Mouse (Mus musculus) T-cell, adult 2 months (primary cell): ENCODE measurements around the gene Rin3.

Experiments
- DNase-seq: peaks from one replicate; pipeline ENCODE4 v3.0.0; 2022; ENCODE audit warnings: low spot score

Gene Rin3

DNA sequence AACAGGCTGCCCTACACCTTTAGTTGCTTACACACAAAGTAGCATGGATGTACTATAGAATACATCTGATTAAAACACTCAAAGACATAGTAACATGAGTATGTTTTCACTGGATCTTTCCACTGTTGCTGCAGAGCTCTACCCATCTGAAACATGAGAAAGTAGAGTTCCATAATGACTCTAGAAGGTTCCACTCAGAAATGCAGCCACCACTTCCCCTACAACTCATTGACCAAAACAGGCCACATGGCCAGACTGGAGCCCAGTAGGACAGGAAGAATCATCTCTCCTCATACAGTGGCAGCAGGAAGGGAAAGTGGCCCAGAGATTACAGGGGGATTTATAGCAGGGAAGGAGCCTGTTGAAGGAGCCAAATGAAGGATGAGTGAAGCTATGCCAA is 47.9 kb downstream of the Rin3 start:
- no peak for DNase-seq

DNA sequence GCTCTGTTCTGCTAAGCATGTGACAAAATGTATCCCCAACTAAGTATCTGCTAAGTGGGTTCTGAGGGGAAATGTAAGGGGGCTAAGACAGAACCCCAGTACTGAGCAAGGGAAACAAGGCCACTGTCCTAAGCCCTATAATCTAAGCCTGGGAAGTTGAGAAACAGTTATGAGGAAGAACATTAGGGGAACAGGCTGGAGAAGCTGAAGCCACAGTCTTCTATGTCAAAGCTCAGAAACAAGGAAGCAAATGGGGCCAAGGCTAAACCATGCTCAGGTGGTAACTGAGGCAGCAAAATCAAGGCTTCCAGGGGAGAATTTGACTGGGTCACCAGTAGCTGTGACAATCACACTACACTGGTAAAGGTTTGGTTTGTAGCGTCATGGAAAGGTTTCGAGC is 50.3 kb downstream of the Rin3 start:
- no peak for DNase-seq

DNA sequence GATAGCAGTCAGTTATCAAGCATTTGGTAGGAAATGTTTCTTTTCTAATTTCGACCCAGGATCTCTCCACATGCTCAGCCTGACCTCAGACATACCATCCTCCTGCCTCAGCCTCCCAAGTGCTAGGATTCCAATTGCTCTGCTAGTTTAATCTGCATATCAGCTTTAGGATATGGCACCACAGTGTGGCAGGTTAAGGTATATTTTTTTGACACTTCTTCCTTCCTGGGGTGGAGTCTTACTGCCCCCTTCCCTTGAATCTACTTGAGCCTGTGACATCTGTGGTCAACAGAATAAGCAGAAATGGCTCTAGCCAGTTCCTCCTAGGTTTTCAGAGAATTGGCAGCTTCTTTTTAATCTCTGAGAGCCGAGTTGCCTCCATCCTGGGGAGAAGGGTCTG is 56.2 kb downstream of the Rin3 start:
- no peak for DNase-seq

DNA sequence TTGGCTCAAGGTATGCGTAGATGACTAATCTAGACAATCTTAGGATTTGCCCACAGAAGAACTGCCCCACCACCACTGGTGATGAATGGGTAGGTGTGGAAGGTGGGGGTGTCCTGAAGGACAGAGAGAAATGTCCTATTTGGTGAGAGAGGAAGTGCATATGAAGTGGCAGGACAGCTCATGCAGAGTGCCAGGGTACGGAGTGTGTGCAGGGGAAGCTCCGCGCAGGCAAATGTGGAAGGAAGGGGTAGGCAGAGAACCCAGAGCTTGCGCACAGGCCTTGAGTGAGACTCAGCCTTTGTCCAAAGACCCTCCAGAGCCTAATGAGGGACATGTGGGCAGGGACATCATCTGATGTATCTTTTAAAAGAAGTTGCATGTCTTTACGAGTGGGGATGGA is 57.6 kb downstream of the Rin3 start:
- DNase-seq = no peak

DNA sequence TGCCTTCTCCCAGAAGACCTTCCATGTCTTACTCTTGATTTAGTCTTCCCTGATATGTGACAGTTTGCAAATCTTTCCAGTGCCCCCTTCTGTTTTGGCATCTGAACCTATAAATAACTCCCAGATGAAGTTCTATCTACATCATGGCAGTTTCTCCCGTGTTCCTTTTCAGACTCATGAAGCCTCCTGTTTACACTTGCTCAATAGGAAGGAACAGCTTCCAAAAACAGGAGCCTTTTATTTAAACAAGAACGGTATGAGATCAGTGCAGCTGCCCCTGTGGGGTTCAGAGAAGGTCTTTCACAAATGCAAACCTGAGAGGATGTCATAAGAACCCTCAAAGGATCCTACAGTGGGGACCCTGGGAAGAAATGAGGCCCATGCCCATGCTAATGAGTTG is 59.3 kb downstream of the Rin3 start:
- no peak for DNase-seq

DNA sequence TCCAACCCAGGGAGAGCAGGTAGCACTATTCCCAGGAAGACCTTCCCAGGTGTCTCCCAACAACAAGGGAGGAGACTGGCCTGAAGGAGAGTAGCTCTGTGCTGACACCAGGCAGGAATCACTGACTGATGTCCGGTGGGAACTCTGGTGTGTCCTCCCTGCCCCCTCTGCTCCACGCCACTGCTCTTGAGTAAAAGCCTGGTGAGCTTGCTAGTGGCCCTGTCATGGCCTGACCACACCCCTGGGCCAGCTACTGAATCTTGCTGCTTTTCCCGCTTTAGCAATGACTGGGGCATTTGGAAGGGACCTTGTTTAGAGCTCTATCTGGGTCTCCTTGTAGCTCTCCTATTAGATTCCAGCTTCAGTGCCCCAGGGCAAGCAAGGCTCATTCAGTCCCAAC is 59.8 kb downstream of the Rin3 start:
- no peak for DNase-seq

DNA sequence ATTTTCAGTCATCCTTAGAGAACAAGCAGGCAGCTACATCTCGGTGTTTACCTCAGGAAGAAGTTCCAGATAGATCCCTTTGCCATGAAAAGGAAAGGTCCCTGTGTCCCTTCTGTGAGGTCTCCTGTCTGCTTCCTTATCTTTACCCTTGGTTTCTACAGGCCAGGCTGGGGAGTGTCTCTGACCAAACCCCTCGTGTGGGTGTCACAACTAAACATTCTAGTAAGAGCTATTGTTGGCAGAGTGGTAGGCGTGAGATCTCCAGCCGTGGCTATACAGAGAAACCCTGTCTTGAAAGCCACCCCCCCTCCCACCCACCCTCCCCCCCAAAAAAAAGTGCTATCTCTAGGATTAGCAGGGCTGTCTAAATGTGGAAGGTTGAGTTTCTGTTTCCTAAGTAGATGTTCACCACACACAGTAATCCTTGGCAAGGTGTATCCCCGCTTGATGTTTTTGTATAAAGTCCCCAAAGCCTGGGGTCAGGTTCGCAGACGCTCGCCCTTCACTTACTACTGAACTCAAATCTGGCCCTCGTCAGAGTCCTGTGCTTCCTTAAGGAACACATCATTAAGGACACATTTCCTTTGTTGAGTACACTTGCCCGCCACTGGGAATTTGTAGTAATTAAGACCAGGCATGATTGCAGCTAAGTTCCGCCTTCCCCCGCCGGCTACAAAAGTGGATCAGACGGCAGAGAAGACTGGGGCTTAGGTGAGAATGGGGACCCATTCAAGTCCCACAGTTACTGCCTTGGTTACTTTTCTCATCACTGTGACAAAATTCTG is 62.4 kb downstream of the Rin3 start:
- no peak for DNase-seq

DNA sequence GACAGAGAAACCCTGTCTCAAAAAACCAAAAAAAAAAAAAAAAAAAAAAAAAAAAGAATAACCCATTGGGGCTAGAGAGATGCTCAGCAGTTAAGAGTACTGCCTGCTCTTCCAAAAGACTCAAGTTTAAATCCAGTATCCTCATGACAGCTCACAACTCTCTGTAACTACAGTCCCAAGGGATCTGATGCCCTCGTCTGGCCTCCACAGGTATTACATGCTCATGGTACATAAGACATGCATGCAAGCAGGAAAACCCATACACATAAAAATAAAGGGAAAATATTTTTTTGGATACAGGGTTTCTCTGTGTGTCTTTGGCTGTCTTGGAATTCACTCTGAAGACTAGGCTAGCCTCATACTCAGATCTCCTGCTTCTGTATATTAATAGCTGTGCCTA is 63.7 kb downstream of the Rin3 start:
- DNase-seq = peak; percentile 64

DNA sequence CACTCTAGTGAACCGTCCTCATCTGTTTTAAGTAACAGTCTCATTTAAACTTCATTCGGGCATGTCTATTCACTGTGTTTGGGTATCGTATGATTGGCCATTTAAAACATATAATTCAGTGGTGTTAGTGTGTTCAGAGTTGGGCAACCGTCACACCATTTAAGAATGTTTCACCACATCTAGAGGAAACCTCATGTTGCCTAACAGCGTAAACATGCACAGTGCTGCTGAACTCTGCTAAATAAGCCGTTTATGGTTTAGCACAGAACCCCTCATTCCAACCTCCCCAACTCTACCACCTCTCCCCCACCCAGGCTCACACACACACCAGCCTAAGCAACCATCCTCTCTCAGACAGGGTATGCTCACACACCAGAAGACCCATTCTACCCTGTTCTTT is 65.6 kb downstream of the Rin3 start:
- no peak for DNase-seq

DNA sequence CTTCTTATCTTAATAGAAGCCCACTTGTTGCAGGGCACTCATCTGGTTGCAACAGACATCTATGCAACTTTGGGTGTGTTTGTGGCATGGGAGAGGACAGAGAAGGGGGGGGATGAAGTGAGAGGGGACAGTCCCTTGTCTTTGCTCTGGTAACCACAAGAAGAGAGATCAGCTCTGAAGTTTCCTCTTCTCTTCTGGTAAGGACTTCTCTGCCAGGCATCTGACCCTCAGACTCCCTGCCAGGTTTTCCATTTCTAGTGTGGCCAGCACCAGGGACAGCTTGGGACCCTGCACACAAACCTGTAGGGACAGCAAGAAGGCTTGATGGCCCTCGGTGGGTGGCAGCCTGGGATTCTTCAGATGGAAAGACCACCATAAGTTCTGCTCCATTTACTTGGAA is 68.1 kb downstream of the Rin3 start:
- DNase-seq = no peak

DNA sequence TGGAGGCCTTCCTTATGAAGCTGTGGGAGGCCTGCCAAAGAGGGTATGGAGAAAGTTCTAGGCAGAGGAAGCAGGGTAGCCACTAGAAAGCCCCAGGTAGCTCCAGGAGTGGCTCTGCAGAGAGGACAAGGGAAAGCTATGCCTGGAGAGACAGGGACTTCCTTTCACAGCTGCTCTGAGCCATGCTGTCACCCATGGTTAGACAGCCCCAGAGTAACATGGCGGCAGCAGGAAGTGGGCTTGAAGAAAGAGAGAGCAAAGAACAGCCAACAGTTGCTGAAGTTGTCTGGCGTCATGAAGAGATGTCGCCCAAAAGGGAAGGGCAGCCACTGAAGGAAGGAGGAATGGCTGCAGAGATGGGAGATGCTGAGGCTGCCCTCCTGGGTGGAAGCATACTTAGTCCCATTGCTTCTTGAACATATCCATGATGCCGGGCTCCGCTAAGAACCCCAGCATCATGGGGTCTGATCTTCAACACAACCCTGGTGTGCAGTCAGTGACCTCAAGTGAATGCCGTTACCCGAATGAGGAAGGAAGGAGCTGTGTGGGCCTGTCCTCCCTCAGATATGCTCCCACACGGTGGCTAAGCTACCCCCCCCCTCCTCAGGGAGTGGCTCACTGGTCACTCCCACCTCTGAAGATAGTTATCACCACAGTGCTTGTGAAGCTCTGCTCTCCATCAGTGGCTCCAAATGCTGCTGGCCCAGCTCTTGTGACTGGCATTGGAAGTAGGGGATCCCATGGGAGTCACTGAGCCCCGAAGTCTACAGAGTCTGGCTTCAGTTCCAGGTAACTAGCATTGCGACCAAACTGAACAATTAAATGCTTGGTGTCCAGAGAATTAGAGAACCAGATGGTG is 71.5 kb downstream of the Rin3 start:
- DNase-seq = peak; percentile 31

DNA sequence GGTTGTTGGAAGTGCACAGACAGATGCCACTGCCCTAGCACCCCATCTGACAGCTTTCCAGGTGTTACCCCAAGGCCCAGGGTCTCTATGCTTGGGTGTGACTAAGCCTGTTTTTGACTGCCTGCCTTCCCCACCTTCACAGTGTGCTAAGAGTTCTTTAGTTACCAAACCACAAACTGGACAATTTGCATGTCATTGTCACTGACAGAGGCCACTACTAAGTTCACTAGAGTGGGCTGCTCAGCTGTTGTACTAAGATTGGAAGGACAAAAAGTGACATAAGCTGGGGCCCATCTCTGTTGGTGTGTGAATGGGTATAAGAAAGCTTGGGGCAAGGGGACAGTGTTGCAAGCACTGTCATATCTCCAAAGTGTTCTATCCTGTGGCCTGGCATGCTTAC is 72.9 kb downstream of the Rin3 start:
- no peak for DNase-seq

DNA sequence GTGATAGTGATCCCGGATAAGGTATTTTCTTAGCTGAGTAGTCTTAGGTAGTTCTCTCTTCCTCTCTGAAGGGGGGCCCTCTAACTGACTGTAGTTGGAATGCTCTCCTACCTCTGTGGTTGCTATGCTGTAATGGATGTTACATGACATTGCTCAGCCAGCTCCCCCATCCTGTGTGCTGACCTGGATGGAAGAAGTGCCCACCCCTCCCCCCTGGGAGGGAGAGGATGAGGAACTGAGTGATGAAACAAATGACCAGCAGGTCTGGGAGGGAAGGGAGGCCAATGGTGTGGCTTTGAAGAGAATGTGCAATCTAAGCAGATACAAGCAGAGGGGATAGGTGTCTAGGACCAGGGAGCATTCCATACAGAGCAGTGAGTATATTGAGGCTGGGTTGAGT is 73.9 kb downstream of the Rin3 start:
- no peak for DNase-seq

DNA sequence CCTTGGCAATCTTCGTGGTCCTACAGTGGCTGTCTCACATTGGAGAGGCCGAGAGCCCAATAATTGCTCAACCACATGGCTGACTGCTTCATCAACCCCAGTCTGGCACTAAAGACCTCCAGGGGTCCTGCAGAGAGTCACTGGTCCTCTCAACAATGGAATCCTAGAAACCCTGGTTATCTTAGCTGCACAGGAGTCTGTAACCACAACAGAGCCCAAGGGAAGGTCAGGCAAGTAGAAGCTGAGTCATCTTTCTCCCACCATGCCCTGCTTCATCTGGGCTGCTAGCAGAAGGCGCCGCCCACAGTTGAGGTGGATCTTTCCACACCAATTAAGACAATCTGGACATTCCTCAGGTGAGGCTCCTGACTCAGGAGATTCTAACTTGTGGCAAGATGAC is 76.5 kb downstream of the Rin3 start:
- no peak for DNase-seq

DNA sequence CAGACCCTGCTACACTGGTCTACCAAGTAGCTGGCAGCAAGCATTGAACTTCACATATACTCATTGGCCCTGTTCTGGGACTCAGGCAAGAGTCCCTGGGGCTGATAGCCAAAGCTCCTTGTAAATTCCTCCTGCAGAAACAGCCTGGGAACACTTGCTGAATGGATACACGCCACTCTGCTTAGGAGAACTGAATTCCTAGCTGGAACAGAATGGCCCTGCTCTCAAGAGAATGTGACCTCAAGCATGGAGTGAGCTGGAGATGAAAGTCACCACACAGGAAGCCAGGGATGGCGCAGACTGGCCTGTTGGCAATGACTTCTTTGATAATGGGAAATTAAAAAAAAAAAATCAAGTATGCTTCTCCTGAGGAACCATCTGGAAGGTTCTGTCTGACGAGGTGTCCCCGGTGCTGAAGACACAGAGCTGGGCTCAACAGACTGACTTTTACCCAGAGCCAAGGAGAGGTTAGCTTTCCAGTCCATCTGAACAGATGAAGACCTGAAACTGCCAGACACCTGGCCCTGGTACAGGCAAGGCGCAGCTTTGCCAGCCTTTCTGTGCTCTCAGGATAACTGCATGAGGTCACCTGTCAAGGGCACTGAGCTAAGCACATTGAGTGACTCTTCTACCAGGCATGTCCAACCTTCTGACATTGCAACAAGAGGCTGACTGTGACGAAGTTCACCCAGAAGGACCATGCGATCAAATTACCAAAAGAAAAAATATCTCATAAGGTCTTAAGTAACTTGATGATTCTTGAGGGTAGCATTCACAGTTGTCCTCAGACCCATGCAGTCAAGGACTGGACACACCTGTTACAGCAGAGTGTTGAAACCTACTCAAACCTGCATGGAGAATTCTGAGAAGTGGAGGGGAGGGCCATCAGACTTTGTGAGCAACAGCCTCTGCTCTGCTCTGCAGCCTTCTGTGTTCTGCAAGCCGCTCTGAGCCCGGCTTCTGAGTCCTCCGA is 78.6 kb downstream of the Rin3 start:
- no peak for DNase-seq

DNA sequence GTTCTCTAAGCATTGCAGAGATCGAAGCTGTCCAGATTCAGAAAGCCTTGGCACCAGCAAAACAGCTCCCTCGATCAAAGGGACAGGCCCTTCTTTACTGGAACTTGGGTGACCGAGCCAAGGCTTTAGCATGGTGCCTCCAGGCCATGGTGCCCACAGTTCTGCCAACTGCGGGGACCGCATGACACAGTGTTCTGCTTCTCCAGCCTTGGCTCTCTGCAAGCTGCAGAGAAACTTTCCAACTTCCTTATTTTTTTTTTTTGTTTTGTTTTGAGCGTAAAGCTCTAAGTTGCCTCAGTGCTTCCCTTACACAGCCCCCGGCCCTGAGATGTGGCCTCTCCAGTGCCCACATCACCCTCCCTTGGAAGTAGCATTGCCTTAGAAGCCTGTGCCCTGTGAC is 82.2 kb downstream of the Rin3 start:
- DNase-seq = no peak

DNA sequence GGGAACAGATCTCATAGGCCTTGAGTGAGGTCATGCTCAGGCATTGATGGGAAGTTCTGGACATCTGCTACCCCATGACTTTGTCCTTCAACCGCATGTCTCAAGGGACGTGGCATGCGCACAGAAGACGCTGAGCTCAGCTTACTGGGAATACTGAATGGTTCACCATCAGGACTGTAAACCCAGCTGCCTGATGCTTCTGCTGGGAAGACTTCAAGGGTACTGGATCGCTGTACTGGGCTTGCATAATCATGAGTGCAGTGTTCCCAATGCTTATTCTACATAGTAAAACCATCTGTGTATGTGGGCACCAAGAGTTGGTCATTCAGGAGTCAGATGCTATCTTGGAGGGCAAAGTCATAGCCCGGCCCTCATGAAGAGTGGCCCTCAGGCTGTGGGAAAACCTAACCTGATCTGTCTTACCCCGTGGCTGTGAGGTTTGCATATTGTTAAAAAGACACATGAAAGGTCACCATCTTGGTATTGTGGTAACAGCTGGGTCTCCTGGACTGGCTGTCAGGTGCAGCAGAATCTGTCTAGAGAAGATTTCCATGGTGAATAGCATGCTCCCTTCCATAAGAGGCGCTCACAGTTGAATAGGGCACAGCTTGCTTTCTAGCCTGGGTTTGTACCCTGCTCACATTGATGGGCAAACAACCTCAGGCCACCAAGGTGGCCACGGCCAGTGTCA is 83.4 kb downstream of the Rin3 start:
- DNase-seq = no peak

DNA sequence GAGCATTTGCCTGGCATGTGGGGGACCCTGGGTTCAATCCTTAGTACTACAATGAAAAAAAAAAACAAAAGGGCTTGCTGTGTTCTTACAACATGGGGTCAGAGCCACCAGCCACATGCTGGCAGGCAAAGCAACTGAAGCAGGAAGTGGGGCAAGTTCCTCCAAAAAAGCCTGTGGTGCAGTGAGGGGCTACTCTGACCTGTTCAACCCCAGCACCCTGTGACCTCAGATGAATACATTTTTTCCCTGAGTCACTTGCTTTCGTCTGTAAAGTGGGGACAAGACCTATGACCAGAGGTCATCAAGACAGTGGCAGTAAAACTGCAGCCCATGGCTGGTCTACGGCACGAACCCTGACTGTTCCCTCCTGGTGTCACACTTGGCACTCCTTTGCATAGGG is 84.2 kb downstream of the Rin3 start:
- DNase-seq = peak; percentile 21

DNA sequence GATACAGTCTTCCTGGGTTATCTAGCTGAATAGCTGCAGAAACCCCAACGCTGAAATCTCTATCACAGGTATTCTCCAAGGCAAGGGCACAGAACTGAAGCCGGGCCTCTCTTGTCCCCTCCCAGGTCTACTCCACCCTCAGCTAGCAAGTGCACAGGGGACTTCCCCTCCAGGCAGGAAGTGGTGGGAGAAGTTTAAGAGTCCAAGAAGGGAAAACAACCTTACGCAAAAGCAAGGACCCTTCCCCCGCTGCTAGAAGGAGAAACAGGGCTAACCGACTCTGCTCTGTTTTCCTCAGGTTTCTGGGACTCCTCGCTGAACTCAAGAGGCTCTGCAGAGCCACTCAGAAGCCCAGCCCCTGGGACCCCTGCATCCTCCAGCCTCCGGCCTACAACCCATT is 85.2 kb downstream of the Rin3 start:
- peak; percentile 91 for DNase-seq

DNA sequence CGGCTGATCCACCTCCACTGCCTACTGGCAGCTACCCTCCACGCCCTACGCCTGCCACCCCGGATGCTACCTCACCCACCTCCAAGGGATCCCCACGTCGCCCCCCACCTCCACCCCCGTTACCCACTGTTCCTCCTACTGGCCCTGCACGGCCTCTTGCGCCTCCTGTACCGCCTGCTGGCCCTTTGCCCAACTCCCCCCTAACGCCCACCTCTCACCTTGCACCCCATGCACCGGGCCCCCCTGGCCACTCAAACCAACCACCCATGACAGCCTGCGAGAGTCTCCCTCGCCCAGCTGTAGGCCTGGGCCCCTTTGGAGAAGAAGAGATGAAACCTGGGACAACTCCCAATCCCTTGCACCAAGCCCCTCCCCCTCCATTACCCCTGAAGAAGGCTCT is 85.7 kb downstream of the Rin3 start:
- no peak for DNase-seq

DNA sequence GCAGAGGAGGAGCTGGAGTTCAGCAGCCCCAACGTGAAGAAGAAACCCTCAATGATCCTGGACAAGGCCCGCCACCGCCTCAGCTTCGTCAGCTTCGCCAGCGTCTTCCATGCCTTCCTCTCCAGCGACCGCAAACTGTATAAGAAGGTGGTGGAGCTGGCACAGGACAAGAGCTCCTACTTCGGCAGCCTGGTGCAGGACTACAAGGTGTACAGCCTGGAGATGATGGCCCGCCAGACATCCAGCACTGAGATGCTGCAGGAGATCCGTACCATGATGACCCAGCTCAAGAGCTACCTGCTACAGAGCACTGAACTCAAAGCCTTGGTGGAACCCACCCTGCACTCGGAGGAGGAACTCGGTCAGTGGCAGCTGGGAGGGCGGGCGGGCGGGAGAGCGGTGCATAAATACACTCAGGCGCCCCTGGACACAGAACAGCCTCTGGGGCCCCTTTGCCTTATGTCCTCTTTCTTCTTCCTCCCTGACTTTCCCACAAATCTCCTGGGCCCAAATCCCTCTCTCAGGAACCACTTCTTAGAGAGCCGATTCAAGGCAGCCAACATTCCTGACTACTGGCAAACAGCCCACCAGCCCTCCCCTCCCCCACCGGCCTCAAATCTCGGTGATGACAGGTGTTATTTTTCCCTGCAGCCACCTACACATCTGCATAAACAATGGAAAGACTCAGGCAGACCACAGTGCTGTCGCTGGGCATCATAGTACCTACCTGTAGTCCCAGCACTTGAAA is 86.8 kb downstream of the Rin3 start:
- peak; percentile 15 for DNase-seq
